In genomic region chr12:100808609-100809280, GRCm38 (mm10) we compare ENCODE assay signal across 12 mouse cellular contexts. TPM values are rescaled to one million over a fixed set of nuclear protein-coding genes. Genes with fewer than 3 reads are reported as not detected.
A peak's percentile ranks its signal among the peaks of the same experiment; 100 is the strongest.
DNase-seq lines count a peak whose midpoint lies in the region; TF ChIP-seq lines count a peak whose summit lies in the region.
"Had no signal": no experiment of that assay in that cellular context is flagged by ENCODE, and none has a peak within 500 bp of the region (broad histone marks: within the 10 kb centered on the region; RNA-seq: fewer than 3 reads in every experiment).

No protein-coding gene starts in this region.

- no peak; the same call in 1 of the 2 replicates for TF ChIP-seq POLR2A in cortical plate, adult 2 months (IDR thresholded peaks at IDR 0.05; ENCODE audit: extremely low read depth, insufficient read depth, low read length)

- no peak overlapping the region for H3K27ac ChIP-seq in heart, embryonic 10.5 days
- H3K27ac ChIP-seq in cortical plate, adult 2 months (ENCODE audit: insufficient read depth, low read length) = 0 out of 2 replicates have a peak overlapping the region, but pooled peaks have one; percentile 51
- H3K27ac ChIP-seq: heart, embryonic 13.5 days; stomach, embryonic 15.5 days had no signal

- H3K4me3 ChIP-seq in heart, embryonic 10.5 days = no peak overlapping the region
- no peak overlapping the region for H3K4me3 ChIP-seq in cortical plate, adult 2 months (ENCODE audit: insufficient read depth, low read length)
- H3K4me3 ChIP-seq: heart, embryonic 13.5 days; stomach, embryonic 15.5 days had no signal

- TF ChIP-seq CTCF in cortical plate, adult 2 months (IDR thresholded peaks at IDR 0.05; ENCODE audit: extremely low read depth, insufficient read depth, low read length) = no peak

- 49% methylated on average over 13 of the region's 13 CpGs for WGBS in heart, embryonic 10.5 days

- DNase-seq in heart, embryonic 10.5 days (ENCODE audit: low spot score) = peak; percentile 72
- DNase-seq in heart, adult 18-20 months = no peak
- peak; percentile 28 to 52 for DNase-seq in left cerebral cortex, adult 8-10 months (ENCODE audit: low spot score in 2 of 2)
- DNase-seq in right cerebral cortex, adult 2 months (ENCODE audit: low spot score in 2 of 2) = peak; percentile 51 to 60
- no peak for DNase-seq in kidney, postnatal 25 days
- DNase-seq in cerebellum, postnatal 4 days (ENCODE audit: low spot score in 2 of 2) = no peak
- no peak for DNase-seq in embryo, embryonic 9.5 days (ENCODE audit: extremely low spot score)
- DNase-seq: cerebellum, adult 2 months; kidney, adult 18-20 months had no signal

- H3K27me3 ChIP-seq in heart, embryonic 10.5 days (ENCODE audit: insufficient read depth, poor library complexity, severe bottlenecking) = no peaks in the 10 kb centered on the region
- H3K27me3 ChIP-seq: heart, embryonic 13.5 days; stomach, embryonic 15.5 days had no signal

- H3K9me3 ChIP-seq in heart, embryonic 10.5 days = no peaks in the 10 kb centered on the region
- H3K9me3 ChIP-seq: heart, embryonic 13.5 days; stomach, embryonic 15.5 days had no signal

- H3K4me1 ChIP-seq in heart, embryonic 10.5 days = 0 out of 2 replicates have a peak, but pooled peaks cover 3% of the 10 kb centered on the region
- H3K4me1 ChIP-seq in cortical plate, adult 2 months (ENCODE audit: control insufficient read depth, insufficient read depth, low read length) = peaks cover 4% of the 10 kb centered on the region
- H3K4me1 ChIP-seq: heart, embryonic 13.5 days; stomach, embryonic 15.5 days had no signal

- H3K36me3 ChIP-seq in heart, embryonic 10.5 days = no peaks in the 10 kb centered on the region
- H3K36me3 ChIP-seq: heart, embryonic 13.5 days; stomach, embryonic 15.5 days had no signal

RNA-seq across cellular contexts. Expression of gene Dglucy, which starts 29.9 kb away (rescaled TPM):
- polyA plus RNA-seq in heart, embryonic 10.5 days (2016; fragmentation: Nextera tagmentation; extraction: Ambion mirVana) = 0.49 and 1.8 TPM in 2 replicates
- 10 to 100 TPM; 50.6 to 61.7 TPM for total RNA-seq in heart, adult 18-20 months (2021)
- polyA plus RNA-seq in cortical plate, adult 2 months (2012; rRNA removed) = 8.0 and 8.2 TPM in 2 replicates
- 10 to 100 TPM; 10.5 to 14.1 (median 12.7) TPM for total RNA-seq in left cerebral cortex, adult 8-10 months (2022)

Comparison
In these comparisons a context has a peak if more than half of its experiments do, and no peak if none do; other contexts are left out.
1. DNase-seq: peak in heart, embryonic 10.5 days (single experiment), left cerebral cortex, adult 8-10 months (2 of 2) and right cerebral cortex, adult 2 months (2 of 2); none in heart, adult 18-20 months (0 of 2), kidney, postnatal 25 days (0 of 2), cerebellum, postnatal 4 days (0 of 2) and embryo, embryonic 9.5 days (single experiment).